Mouse (Mus musculus) heart, embryonic 15.5 days (tissue): Measurements from ENCODE around the gene Cacna1b. TPM values are rescaled to one million over a fixed set of nuclear protein-coding genes. Genes with fewer than 3 reads are reported as not detected.

ENCODE experiments used
- ATAC-seq: fragments of 200-750 bp; cut with Nextera tagmentation; replicated peaks from 2 replicates; pipeline ENCODE4 v1.8.0; 2017; ENCODE audit warnings: low read depth, moderate TSS enrichment; ENCODE audit not compliant: insufficient number of reproducible peaks, insufficient read depth, low FRiP score
- H3K27ac ChIP-seq: fragments of 300-500 bp; sonication (generic); 2 replicates; pipeline ENCODE4 v1.5.1; 2015; ENCODE audit warnings: mild to moderate bottlenecking, inconsistent platforms
- H3K27me3 ChIP-seq: fragments of 300-500 bp; sonication (generic); 2 replicates; pipeline ENCODE4 v1.6.1; 2015; ENCODE audit warnings: inconsistent platforms
- H3K36me3 ChIP-seq: fragments of 300-500 bp; sonication (generic); 2 replicates; pipeline ENCODE4 v1.6.1; 2015; ENCODE audit warnings: mild to moderate bottlenecking, inconsistent platforms
- H3K4me1 ChIP-seq: fragments of 300-500 bp; sonication (generic); replicated peaks from 2 replicates; pipeline ENCODE4 v1.6.1; 2015; ENCODE audit warnings: inconsistent platforms
- H3K4me2 ChIP-seq: fragments of 300-500 bp; sonication (generic); 2 replicates; pipeline ENCODE4 v1.6.1; 2015; ENCODE audit warnings: inconsistent platforms, mild to moderate bottlenecking, moderate library complexity
- H3K4me3 ChIP-seq: fragments of 300-500 bp; sonication (generic); 2 replicates; pipeline ENCODE4 v1.5.1; 2015; ENCODE audit warnings: mild to moderate bottlenecking, inconsistent platforms
- H3K9ac ChIP-seq: fragments of 300-500 bp; sonication (generic); 2 replicates; pipeline ENCODE4 v1.6.1; 2015; ENCODE audit warnings: mild to moderate bottlenecking, inconsistent platforms
- H3K9me3 ChIP-seq: fragments of 300-500 bp; sonication (generic); replicated peaks from 2 replicates; pipeline ENCODE4 v1.6.1; 2016; ENCODE audit warnings: inconsistent platforms
- WGBS: fragments of 180-500 bp; shearing (Covaris S2); methylation state at CpG from one replicate; pipeline ENCODE4 v1.1.7; 2015; ENCODE audit warnings: mixed read lengths; 5-methylcytosine and 5-hydroxymethylcytosine counted together
- polyA plus RNA-seq: library from polyadenylated mRNA; unstranded; fragments of >200 nt; fragmentation: Nextera tagmentation; extraction: Ambion mirVana; gene quantifications from 2 replicates; pipeline ENCODE4 v1.2.1, GENCODE M21; 2015

Gene Cacna1b
- polyA plus RNA-seq, 1 experiment from 2014 or later, result 0.11 TPM

GRCm38 (mm10) chr2:24717963-24718362 is 45.0 kb downstream of the Cacna1b start:
- H3K4me3 ChIP-seq, result no peak overlapping the region
- ATAC-seq, result no peak
- no peaks in the 10 kb centered on the region for H3K27me3 ChIP-seq
- no peaks in the 10 kb centered on the region for H3K9me3 ChIP-seq
- H3K4me2 ChIP-seq, result no peak overlapping the region
- H3K27ac ChIP-seq, result no peak overlapping the region
- 76% methylated on average over 7 of the region's 7 CpGs for WGBS
- H3K4me1 ChIP-seq, result no peaks in the 10 kb centered on the region
- H3K9ac ChIP-seq, result no peak overlapping the region
- no peaks in the 10 kb centered on the region for H3K36me3 ChIP-seq

DNA sequence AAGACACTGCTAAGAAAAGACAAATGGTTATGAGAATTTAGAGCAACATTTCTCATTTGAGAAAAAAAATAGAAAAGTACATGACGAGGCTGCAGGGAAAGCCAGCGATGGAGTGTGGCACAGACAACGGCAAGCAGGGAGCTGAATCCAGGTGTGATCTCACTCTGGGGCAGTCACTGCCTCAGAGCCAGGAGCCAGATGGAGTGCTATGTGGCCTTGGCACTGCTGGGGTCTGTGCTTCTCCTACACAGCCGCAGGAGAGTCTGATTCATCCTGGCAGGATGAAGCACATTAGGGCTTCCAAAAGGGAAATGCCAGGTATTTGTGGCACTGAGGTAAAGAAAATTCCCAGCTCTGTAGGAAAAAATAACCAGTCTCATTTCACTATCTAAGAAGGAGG is 45.5 kb downstream of the Cacna1b start:
- no peak overlapping the region for H3K4me2 ChIP-seq
- H3K9me3 ChIP-seq, result no peaks in the 10 kb centered on the region
- no peaks in the 10 kb centered on the region for H3K4me1 ChIP-seq
- H3K36me3 ChIP-seq, result no peaks in the 10 kb centered on the region
- H3K27ac ChIP-seq, result no peak overlapping the region
- WGBS, result 81% methylated on average over 4 of the region's 4 CpGs
- ATAC-seq, result no peak
- H3K27me3 ChIP-seq, result no peaks in the 10 kb centered on the region
- H3K9ac ChIP-seq, result no peak overlapping the region
- H3K4me3 ChIP-seq, result no peak overlapping the region

DNA sequence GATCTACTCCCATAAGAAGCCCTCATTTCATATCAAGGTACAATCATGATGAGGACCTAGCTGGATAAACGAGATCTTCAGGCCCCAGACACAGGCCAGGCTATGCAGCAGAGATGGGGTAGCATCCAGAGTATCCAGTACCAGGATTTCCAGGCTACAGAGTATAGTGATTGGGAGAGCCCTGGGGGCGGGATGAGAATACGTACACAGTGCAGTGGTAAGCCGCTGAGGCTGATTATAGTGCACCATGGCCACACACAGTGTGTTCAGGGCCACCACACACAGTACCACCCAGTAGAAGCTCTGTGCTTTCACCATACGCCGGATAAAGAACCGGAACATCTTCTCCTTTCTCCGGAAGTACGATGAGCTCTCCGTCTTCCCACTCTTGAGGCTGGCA is 57.0 kb downstream of the Cacna1b start:
- Histone ChIP-seq H3K4me3 (no peak overlapping the region), H3K4me1 (no peaks in the 10 kb centered on the region), H3K9me3 (peaks cover 6% of the 10 kb centered on the region; the same call in 1 of the 2 replicates), H3K9ac (no peak overlapping the region), H3K36me3 (no peaks in the 10 kb centered on the region), H3K27me3 (no peaks in the 10 kb centered on the region), H3K27ac (no peak overlapping the region), H3K4me2 (no peak overlapping the region)
- no peak for ATAC-seq
- 80% methylated on average over 10 of the region's 10 CpGs for WGBS

- Histone ChIP-seq H3K27ac (no peak overlapping the region), H3K27me3 (no peaks in the 10 kb centered on the region), H3K9ac (no peak overlapping the region), H3K4me1 (no peaks in the 10 kb centered on the region), H3K4me2 (no peak overlapping the region), H3K36me3 (no peaks in the 10 kb centered on the region), H3K4me3 (no peak overlapping the region), H3K9me3 (no peaks in the 10 kb centered on the region)
- ATAC-seq, result no peak
- WGBS, result 71% methylated on average over 3 of the region's 3 CpGs
Measured at GRCm38 (mm10) chr2:24702208-24702957, 60.6 kb downstream of the Cacna1b start.

DNA sequence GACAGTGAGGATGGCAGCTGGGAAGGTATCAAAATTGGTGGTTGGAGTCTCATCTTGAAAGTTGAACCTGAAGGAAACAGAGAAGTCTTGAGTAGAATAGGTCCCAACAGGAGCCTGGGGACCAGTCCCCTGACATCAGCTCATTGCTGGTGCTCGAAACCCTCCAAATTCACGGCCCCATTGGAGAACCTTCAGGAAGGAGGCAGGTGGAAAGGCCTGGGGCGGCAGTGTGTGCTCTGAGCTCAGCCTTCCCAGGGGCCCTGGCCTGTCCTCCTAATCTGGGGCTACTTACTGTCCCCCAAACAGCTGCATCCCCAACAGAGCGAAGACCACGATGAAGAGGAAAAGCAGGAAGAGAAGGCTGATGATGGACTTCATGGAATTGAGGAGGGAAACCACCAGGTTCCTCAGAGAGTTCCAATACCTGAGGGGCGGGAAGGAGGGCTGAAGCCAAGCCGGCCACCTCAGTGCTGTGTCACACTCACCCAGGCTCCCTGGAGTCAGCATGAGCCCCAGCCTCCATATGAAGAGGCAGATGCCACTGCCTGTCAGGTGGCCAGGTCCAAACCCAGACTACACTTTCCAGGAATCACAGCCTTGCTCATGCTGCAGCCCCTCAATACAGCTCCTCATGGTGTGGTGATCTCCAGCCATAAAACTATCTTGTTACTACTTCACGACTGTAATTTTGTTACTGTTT is 65.5 kb downstream of the Cacna1b start:
- Histone ChIP-seq H3K27ac (no peak overlapping the region), H3K9ac (no peak overlapping the region), H3K4me2 (no peak overlapping the region), H3K4me1 (no peaks in the 10 kb centered on the region), H3K27me3 (no peaks in the 10 kb centered on the region), H3K4me3 (no peak overlapping the region), H3K9me3 (no peaks in the 10 kb centered on the region), H3K36me3 (no peaks in the 10 kb centered on the region)
- ATAC-seq, result no peak
- WGBS, result 79% methylated on average over 8 of the region's 8 CpGs

GRCm38 (mm10) chr2:24692371-24692770 is 70.6 kb downstream of the Cacna1b start:
- no peak overlapping the region for H3K9ac ChIP-seq

GRCm38 (mm10) chr2:24690356-24690755 is 72.6 kb downstream of the Cacna1b start:
- WGBS, result 89% methylated on average over 2 of the region's 2 CpGs
- Histone ChIP-seq H3K9ac (no peak overlapping the region), H3K27ac (no peak overlapping the region), H3K36me3 (no peaks in the 10 kb centered on the region), H3K9me3 (no peaks in the 10 kb centered on the region), H3K4me3 (no peak overlapping the region), H3K4me1 (no peaks in the 10 kb centered on the region), H3K4me2 (no peak overlapping the region), H3K27me3 (no peaks in the 10 kb centered on the region)
- ATAC-seq, result no peak

More at GRCm38 (mm10) chr2:24692371-24692770, 70.6 kb downstream of the Cacna1b start:
- Histone ChIP-seq H3K36me3 (no peaks in the 10 kb centered on the region), H3K27ac (no peak overlapping the region), H3K4me3 (no peak overlapping the region), H3K4me1 (no peaks in the 10 kb centered on the region), H3K9me3 (no peaks in the 10 kb centered on the region), H3K4me2 (no peak overlapping the region), H3K27me3 (no peaks in the 10 kb centered on the region)
- 95% methylated on average over 2 of the region's 2 CpGs for WGBS
- no peak for ATAC-seq

DNA sequence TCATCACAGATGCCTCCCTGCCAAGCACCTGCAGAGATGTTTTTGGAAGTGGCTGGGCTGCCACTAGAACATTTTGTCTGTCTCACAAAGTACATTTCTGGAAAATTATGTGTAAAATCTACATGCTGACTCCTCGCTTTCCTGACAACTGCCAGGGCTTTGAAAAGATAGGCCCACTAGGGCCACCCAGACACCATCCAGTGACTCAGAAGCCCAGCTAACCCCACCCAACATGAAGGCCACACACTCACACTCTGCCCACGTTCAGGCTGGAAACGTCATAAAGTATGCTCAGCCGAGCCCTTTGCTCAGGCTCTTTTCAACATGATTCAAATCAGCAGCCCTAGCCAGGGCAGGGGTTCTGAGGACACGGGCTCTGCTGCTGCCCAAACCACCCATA is 77.6 kb downstream of the Cacna1b start:
- Histone ChIP-seq H3K36me3 (no peaks in the 10 kb centered on the region), H3K9me3 (no peaks in the 10 kb centered on the region), H3K4me2 (no peak overlapping the region), H3K4me3 (no peak overlapping the region), H3K4me1 (no peaks in the 10 kb centered on the region), H3K27ac (no peak overlapping the region), H3K9ac (no peak overlapping the region), H3K27me3 (peaks cover 8% of the 10 kb centered on the region)
- 69% methylated on average over 5 of the region's 5 CpGs for WGBS
- no peak for ATAC-seq

GRCm38 (mm10) chr2:24684796-24685195 is 78.2 kb downstream of the Cacna1b start:
- no peak overlapping the region for H3K4me2 ChIP-seq
- no peak overlapping the region for H3K9ac ChIP-seq
- 92% methylated on average over 4 of the region's 4 CpGs for WGBS
- no peaks in the 10 kb centered on the region for H3K4me1 ChIP-seq
- peaks cover 14% of the 10 kb centered on the region for H3K27me3 ChIP-seq
- H3K4me3 ChIP-seq, result no peak overlapping the region
- ATAC-seq, result no peak
- no peaks in the 10 kb centered on the region for H3K36me3 ChIP-seq
- no peak overlapping the region for H3K27ac ChIP-seq
- H3K9me3 ChIP-seq, result no peaks in the 10 kb centered on the region

DNA sequence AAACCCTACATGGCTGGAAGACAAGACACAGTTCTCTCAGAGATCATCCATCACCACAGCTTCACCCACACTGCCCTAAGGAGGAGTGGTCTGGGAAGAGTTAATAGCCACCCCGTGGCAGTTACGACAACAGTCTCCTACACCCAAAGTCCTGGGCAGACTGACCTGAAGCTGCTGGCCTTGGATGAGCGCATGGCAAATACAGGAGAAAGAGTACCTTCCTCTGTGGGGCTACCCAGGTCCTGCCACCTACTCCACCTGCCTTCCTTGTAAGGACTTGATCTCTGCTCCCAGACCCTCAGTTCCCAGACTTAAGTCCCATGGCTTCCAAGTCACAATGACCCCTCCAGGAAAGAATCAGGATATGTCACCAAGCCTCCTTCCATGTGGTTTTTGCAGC is 79.7 kb downstream of the Cacna1b start:
- Histone ChIP-seq H3K27me3 (peaks cover 27% of the 10 kb centered on the region), H3K9me3 (no peaks in the 10 kb centered on the region), H3K4me2 (no peak overlapping the region), H3K4me1 (peaks cover 9% of the 10 kb centered on the region; the same call in 1 of the 2 replicates), H3K9ac (no peak overlapping the region), H3K27ac (no peak overlapping the region), H3K36me3 (no peaks in the 10 kb centered on the region), H3K4me3 (no peak overlapping the region)
- ATAC-seq, result no peak
- WGBS, result 72% methylated on average over 3 of the region's 3 CpGs

DNA sequence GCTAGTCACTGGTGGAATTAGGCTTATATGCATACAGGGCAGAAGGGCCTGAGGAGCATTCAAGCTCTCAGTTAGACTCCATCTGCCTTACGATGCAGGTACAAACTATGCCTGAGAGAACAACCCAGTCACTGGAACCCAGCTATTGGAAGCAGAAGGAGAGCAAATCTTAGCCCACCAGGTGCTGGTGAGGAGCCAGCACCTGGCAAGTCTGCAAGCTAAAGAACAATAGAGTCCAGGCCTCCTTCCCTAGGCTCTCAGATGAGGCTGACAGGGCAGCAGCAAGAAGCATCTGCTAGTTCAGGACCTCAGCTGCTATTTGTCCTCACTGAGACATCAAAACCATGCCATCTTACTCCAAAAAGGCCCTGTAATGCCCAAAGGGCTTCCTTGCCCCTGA is 82.2 kb downstream of the Cacna1b start:
- WGBS, result 86% methylated on average over 1 of the region's 1 CpGs
- Histone ChIP-seq H3K4me3 (no peak overlapping the region), H3K4me2 (no peak overlapping the region), H3K9me3 (no peaks in the 10 kb centered on the region), H3K9ac (no peak overlapping the region), H3K36me3 (no peaks in the 10 kb centered on the region), H3K27ac (no peak overlapping the region), H3K4me1 (peaks cover 9% of the 10 kb centered on the region; the same call in 1 of the 2 replicates), H3K27me3 (peaks cover 29% of the 10 kb centered on the region)
- no peak for ATAC-seq

DNA sequence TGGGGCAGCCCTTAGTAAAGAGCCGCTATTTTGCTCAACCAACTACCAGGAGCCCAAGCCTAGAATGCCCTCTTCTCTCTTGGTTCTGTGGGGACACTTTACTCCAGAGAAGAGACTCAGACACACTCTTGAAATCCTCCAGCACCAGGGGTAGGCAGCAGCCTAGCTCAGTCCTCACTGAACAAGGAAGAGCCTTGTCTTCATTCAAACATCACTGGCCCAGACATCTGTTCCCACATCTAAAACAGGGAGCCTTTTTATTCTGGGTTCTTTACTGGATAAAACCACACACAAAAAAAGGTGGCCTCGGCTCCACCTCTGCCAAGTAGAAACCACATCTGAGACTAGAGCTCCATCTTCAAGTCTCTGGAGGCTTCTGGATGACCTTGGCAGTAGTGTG is 82.8 kb downstream of the Cacna1b start:
- no peak overlapping the region for H3K27ac ChIP-seq
- 81% methylated on average over 2 of the region's 2 CpGs for WGBS

More for the DNA sequence above, 82.8 kb downstream of the Cacna1b start:
- Histone ChIP-seq H3K4me1 (peaks cover 9% of the 10 kb centered on the region; the same call in 1 of the 2 replicates), H3K36me3 (no peaks in the 10 kb centered on the region), H3K4me2 (no peak overlapping the region), H3K9me3 (no peaks in the 10 kb centered on the region), H3K9ac (no peak overlapping the region), H3K27me3 (peaks cover 29% of the 10 kb centered on the region), H3K4me3 (no peak overlapping the region)
- no peak; the same call in 1 of the 2 replicates for ATAC-seq
